Mouse (Mus musculus) Patski (cell line): ENCODE measurements around the gene Fmnl3. TPM values are rescaled to one million over a fixed set of nuclear protein-coding genes. Genes with fewer than 3 reads are reported as not detected.

Experiments used
- ATAC-seq: fragments of 100-300 bp; one replicate; pipeline ENCODE4 v1.8.0; 2021
- CTCF ChIA-PET: fragments of 350-600 bp; sonication (Branson Sonifier 250); formaldehyde crosslinking; loops from one replicate; lab custom pipeline; 2022; ENCODE audit warnings: inconsistent platforms; lab: Charles Lee
- POLR2A ChIA-PET: fragments of 350-600 bp; sonication (Branson Sonifier 250); formaldehyde crosslinking; loops from one replicate; lab custom pipeline; 2022; ENCODE audit warnings: antibody characterized with exemption, inconsistent platforms; lab: Charles Lee
- DNase-seq: peaks from one replicate; pipeline ENCODE4 v3.0.0-alpha.2; 2011; ENCODE audit warnings: low read depth, low spot score
- H3K27me3 ChIP-seq: fragments of 371-371 bp; one replicate; pipeline ENCODE4 v1.5.1; 2021
- CTCF ChIP-seq: fragments of 100-300 bp; IDR thresholded peaks from one replicate; pipeline ENCODE4 v1.5.1; 2021
- in situ Hi-C: fragments of 300-500 bp; cut with MboI; formaldehyde crosslinking; loops from 3 replicates; pipeline ENCODE4 v1.11.1; 2018; ENCODE audit warnings: low pct_unique_long_range_greater_than_20kb, mixed read lengths
- polyA plus RNA-seq: library from polyadenylated mRNA; unstranded; gene quantifications from one replicate; pipeline ENCODE4 v1.2.3, GENCODE M21; 2021

The Fmnl3 gene
- polyA plus RNA-seq, 1 experiment from 2014 or later: 99.2 TPM

DNA sequence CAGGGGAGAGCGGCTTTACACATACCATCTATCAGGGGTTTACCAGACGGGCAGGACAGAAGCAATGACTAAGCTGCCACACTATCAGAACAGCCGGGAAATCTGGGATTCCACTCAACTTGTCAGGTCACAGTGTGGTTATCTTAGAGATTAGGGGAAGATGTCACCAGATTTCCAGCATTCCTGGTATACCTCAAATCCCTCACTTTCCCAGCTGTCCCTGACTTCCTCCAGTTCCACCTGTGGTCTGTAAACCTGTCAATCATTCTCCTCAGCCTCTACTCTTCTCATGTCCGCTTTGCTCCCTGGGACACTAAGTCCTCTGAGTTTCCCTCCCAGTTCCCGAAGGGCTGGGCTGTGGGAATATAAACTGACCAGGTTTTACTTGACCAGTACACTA, 18.0 kb downstream of the Fmnl3 start:
- in situ Hi-C loops: no loop called here
- TF ChIP-seq CTCF: no peak
- DNase-seq: no peak
- ChIA-PET CTCF (interaction anchor here (1.1 to 2.4 kb wide), 3 partner anchors 8 to 18 kb away, joined by 3 to 6 read pairs (median 6); no protein-coding TSS in a partner anchor), POLR2A (interaction anchor here (0.9 to 2.1 kb wide), 2 partner anchors 11 to 15 kb away, joined by 6 to 7 read pairs; no protein-coding TSS in a partner anchor)
- no peak for ATAC-seq
- no peaks in the 10 kb centered on the region for H3K27me3 ChIP-seq

DNA sequence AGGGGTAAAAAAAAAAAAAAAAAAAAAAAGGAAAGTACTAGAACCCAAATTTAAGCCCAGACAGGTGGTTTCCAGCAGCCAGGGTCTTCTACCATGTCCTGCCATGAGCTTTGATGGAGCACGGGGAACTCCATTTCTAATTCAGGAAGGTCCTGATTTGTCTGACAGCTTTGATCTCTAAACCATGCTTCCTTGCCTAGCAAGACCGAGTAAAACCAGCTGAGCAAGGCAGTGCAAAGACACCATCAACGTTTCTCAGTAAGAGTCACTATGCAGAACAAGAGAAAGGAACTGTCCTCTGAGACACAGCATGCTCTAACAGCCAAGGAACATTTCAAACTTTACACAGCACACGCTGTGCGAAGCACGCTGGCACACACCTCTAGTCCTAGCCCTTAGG, 18.7 kb downstream of the Fmnl3 start:
- no peak for ATAC-seq
- ChIA-PET CTCF (interaction anchor here (1.1 to 2.4 kb wide), 3 partner anchors 8 to 18 kb away, joined by 3 to 6 read pairs (median 6); no protein-coding TSS in a partner anchor), POLR2A (no interaction called here)
- no peaks in the 10 kb centered on the region for H3K27me3 ChIP-seq
- DNase-seq: no peak
- no peak for TF ChIP-seq CTCF
- in situ Hi-C loops: no loop called here

DNA sequence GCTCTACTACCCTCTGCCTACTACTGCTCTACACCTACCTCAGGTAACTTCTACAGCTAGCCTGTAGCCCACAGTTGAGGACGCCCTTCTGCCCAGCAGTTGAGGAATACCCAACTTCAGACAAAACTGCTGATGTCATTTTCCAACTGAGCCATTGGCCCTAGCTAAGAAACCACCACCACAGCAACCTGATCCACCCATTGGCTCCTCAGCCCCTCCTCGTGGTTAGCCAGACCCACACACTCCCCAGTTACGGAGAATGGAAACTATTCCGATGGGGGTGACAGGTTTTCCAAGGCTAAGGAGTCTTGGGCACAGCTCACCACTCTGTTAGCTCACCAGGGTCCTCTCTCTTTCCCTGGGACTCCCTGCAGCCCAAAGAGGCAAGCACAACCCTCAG, 25.3 kb downstream of the Fmnl3 start:
- ChIA-PET POLR2A (interaction anchor here (1.1 kb wide), 1 partner anchor 11 kb away, joined by 3 read pairs; no protein-coding TSS in a partner anchor), CTCF (interaction anchor here (1.2 to 3.4 kb wide), 3 partner anchors 10 to 18 kb away, joined by 4 to 15 read pairs (median 10); no protein-coding TSS in a partner anchor)
- DNase-seq (no peak), ATAC-seq (no peak)
- in situ Hi-C loops: no loop called here
- no peaks in the 10 kb centered on the region for H3K27me3 ChIP-seq
- TF ChIP-seq CTCF: no peak

DNA sequence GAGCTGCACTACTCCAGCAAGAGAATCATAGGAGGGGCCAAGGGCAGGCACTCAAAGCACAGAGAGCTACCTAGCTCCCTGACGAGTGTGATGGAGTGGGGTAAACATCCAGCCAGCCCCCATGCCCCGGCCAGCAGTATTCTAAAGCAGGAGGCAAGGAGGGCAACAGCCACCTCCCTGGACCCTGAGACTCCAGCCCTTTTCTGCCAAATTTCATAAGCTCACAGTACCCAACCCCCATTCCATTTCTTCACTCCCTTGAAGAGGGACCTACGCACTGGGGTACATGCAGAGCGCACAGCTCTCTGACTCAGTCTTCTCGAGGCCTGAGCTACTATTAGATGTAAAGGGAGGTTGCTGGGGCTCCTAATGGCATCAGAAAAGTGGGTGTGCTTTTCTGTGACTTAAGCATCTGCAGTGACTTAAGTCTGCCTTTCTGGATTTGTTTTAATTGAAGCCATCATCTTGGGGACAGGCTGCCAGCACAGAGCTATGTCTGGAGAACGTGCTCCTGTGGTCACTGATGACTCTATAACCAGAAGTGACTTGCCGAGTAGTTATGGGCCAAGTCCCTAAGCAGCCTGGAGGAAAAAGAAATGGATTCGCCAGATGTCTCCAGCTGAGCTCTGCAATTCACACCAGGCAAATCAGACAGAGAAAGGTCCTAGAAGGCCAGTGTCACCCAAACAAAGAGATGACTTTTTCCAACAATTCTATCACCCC, 26.0 kb downstream of the Fmnl3 start:
- no peak for TF ChIP-seq CTCF
- POLR2A ChIA-PET: interaction anchor here (1.1 kb wide), 1 partner anchor 10 kb away, joined by 3 read pairs; no protein-coding TSS in a partner anchor
- CTCF ChIA-PET: interaction anchor here (0.9 to 3.4 kb wide), 4 partner anchors 8 to 19 kb away, joined by 3 to 15 read pairs (median 8); no protein-coding TSS in a partner anchor
- no peaks in the 10 kb centered on the region for H3K27me3 ChIP-seq
- ATAC-seq: no peak
- DNase-seq: no peak
- in situ Hi-C loops: no loop called here

DNA sequence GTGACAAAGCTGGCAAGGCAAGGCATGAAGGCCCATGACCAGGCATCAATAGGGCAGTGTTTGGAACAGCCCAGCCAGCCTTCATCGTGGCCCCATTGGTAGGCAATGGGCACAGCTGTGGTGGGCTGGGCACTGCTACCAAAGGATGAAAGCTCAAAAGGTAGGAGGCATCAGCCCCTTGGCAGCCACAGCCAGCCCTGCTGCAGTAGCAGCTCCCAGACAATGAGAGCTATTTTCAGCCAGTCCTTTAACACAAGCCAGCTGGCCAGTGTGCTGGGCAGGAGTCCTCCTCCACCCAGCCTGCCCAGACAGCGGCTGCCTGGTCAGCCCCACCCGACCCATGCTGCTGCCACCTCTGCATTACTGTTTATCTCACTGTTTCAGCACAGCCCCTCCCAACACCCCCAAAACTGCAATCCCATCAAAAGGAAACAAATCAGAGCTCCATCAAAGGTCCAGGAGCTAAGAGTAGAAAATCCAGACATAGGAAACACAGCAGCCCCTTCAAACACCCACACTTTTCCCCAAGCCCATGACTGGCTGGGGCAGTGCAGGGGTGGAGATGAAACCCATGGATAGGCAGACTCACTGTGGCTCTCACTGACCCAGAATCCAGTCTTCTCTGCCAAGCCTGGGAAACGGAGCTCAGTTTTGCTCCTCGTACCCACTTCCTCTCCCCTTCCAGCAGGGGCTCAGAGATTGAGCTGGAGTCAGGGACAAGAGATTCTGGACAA, 26.7 kb downstream of the Fmnl3 start:
- ATAC-seq: no peak
- POLR2A ChIA-PET: interaction anchor here (0.9 kb wide), 1 partner anchor 20 kb away, joined by 3 read pairs; no protein-coding TSS in a partner anchor
- in situ Hi-C loops: no loop called here

DNA sequence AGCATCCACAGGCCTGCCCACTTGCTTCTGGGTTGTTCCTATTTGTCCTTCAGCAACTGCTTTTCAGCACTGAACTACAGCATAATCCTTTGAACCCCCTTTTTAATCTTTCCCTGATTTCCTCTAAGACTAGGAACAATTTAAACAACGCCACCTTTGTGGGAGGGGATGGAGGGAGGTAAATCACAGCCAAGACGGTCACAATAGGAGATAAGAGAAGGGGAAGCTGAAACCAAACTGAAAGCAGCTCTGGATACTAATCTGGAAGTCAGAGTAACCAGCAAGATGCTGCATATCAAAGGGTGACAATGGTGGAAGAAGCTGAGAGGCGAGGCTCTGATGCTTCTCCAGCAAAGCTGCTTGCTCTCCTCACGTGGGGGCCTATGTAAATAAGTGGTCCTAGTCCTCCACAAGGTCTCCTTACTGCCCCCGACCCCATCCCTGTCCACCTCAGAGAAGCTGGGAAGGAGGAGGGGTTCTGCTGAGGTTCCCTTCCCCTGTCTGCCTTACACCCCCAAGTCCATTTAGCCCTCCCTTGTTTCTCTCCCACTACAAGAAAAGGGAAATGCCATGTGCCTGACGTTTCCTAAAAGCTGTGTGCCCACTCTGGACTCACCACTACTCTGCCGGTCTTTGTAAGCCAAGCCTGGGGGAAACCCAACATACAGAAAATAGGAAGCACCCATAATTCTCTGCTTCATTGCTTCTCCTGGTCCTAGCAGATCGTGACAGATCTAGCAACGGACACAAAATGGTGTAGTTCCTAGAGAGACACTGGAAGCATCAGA, 27.9 kb downstream of the Fmnl3 start:
- no peak for ATAC-seq

More for the DNA sequence above, 26.7 kb downstream of the Fmnl3 start:
- TF ChIP-seq CTCF: no peak
- H3K27me3 ChIP-seq: no peaks in the 10 kb centered on the region
- DNase-seq: no peak
- CTCF ChIA-PET: interaction anchor here (0.9 to 3.4 kb wide), 7 partner anchors 9 to 22 kb away, joined by 3 to 15 read pairs (median 4); no protein-coding TSS in a partner anchor

DNA sequence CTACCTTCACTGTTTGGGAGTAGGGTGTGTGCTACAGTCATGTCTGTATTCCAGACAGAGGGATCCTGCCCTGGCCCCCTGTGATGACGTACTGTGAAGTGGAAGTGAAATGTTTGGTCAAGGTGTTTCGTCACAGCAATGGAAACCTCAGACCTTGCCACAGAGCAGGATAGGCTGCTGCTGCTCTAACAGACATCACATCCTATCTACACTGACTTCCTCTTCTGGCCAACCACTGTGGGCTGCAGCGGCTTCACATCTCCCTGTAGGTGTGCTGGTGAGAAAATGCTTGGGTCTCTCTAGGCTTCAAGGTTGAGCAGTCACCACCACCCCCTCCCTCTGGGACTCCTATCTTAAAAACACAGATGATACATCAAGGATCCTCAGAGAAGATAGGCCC, 29.2 kb downstream of the Fmnl3 start:
- TF ChIP-seq CTCF: no peak
- ChIA-PET POLR2A (no interaction called here), CTCF (interaction anchor here (1.9 kb wide), 1 partner anchor 10 kb away, joined by 6 read pairs; no protein-coding TSS in a partner anchor)
- ATAC-seq: no peak
- no peak for DNase-seq
- in situ Hi-C loops: no loop called here
- H3K27me3 ChIP-seq: no peaks in the 10 kb centered on the region

More for the DNA sequence above, 27.9 kb downstream of the Fmnl3 start:
- in situ Hi-C loops: no loop called here
- DNase-seq: no peak
- no peaks in the 10 kb centered on the region for H3K27me3 ChIP-seq
- ChIA-PET CTCF (interaction anchor here (1.1 to 3.4 kb wide), 7 partner anchors 9 to 26 kb away, joined by 3 to 15 read pairs (median 4); no protein-coding TSS in a partner anchor), POLR2A (interaction anchor here (1.1 kb wide), 1 partner anchor 17 kb away, joined by 4 read pairs; no protein-coding TSS in a partner anchor)
- TF ChIP-seq CTCF: no peak

DNA sequence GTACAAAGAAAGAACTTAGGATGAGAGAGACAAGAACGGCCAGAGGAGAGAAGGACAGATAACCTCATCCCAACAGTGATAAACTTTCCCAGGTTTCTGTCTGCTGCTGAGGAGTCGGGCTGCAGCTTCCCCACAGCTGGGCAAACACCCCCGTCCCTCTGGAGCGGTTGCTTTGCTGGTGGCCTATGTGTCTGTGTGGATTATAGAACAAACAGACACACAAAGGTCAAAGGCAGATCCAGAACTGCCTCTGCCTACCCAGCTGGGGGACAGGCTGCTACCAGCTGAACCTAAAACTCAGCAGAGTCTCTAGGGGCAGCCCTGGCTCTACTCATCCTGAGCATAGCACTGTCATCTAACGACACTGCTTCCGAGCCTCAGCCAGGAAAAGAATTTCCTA, 30.6 kb downstream of the Fmnl3 start:
- no peak for TF ChIP-seq CTCF

DNA sequence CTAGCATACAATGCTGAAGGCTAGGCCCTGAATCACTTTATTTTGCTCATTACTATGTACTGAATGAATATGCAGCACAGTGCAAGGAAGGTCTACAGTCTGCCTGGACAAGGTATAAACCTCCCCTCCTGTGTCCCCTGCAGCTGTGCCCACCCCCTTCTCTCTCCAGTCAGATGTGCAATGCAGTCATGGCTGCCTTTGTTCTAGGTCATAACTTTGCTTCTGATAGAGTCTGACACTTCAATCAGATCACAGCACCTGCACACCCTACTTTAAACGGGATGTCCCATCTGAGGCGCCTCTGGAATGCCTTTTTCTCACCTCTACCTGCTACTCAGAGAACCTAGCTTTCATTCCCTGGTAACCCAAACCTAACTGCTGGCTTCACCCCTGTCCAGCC, 31.4 kb downstream of the Fmnl3 start:
- DNase-seq: no peak
- ChIA-PET CTCF (interaction anchor here (11.5 kb wide), 1 partner anchor 32 kb away, joined by 66 read pairs; the partner anchor contains the start of gene Fmnl3), POLR2A (no interaction called here)
- H3K27me3 ChIP-seq: no peaks in the 10 kb centered on the region
- ATAC-seq: no peak
- no peak for TF ChIP-seq CTCF
- in situ Hi-C loops: no loop called here

More for the DNA sequence above, 30.6 kb downstream of the Fmnl3 start:
- in situ Hi-C loops: no loop called here
- ATAC-seq: no peak
- POLR2A ChIA-PET: no interaction called here
- no peaks in the 10 kb centered on the region for H3K27me3 ChIP-seq
- CTCF ChIA-PET: interaction anchor here (11.5 kb wide), 1 partner anchor 31 kb away, joined by 66 read pairs; the partner anchor contains the start of gene Fmnl3
- no peak for DNase-seq
